Mouse (Mus musculus) heart, postnatal 10 days (tissue): ENCODE measurements at regions not wholly inside any gene's neighbourhood (a gene's known extent, or its start where the extent isn't known, plus 50 kb on each side); places are given as distances from the start of the nearest gene placed in this dataset.

ENCODE experiments used
- DNase-seq, 2 experiments: peaks; one replicate each; pipeline ENCODE4 v3.0.0; 2021
- intact Hi-C: fragments of 180-260 bp; cut with DNase I; formaldehyde crosslinking; loops from one replicate; pipeline ENCODE4 v1.15.1; 2025

DNA sequence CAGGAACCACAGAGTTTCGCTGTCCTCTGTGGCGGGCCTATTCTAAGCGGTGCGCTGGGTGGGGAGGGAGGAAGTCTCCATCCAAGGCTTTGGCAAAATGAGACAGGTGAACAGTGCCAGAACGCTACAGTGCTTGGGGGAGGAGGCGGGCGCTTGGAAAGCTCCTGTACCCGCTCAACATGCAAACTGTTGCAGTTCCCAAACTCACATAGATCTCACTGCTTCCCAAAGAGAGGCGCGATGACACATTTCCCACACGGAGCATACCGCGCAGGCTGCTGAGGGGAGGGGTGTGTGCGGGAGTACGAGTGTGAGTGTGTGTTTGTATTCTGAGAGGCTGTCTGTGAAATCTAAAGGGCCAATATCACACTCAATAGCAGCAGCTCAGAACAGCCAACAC, 345.1 kb downstream of the 3100002H09Rik start:
- intact Hi-C loops = no loop called here
- DNase-seq = no peak

DNA sequence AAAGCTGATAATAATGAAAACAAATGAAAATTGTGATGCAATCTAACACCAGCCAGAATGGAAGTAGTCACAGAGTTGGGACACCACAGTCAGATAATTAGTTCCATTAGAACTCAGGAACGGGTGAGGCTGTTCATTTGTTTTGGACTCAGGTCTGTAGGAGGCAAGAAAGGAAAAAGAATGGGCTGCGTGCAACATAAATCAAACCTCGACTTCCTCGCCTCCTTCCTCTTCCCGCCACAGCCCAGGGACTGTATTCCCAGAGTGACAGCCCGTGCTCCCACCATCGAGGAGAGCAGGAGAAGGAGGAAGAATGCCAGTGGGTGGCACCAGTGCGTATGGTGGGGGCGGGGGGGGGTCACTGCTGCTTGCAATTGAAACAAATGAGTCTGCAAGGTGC, 339.2 kb upstream of the 4930535I16Rik start:
- intact Hi-C loops = no loop called here
- DNase-seq = no peak

DNA sequence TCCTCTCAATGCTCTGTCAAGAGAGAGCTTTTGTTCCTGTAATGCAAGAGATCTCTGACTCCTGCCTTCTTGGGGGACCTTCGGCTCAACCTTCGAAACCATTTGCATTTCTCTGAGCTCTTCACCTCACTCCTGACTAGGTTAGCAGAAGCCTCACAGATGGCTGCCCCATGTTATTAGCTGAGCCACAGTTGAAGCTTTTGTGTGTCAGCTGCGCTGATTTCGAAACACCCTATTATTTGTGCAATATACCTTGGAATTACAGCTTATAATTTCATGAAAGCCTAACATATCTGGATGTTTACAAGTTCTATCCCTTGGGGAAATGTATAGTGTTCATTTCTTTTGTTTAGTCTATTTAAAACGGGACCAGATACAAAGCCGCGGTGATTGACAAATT, 338.7 kb upstream of the 4930535I16Rik start:
- intact Hi-C loops = no loop called here
- no peak for DNase-seq

DNA sequence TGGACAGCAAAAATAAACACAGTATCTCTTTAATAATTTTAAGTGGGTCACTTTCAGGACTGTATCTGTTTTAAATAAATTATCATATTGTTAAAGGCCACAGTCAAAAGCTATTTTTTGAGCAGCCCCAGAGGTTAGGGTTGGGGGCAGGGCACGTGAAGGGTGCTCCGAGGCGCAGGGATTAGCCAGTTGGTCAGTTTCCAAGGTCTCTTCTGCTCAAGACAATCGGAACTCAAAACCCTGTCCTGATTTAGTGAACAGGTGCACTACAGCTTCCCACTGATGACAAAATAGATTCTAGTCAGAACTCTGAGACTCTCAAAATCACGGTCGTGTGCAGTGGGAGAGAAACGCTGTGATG, 337.3 kb upstream of the 4930535I16Rik start:
- DNase-seq = no peak
- intact Hi-C loops = no loop called here

DNA sequence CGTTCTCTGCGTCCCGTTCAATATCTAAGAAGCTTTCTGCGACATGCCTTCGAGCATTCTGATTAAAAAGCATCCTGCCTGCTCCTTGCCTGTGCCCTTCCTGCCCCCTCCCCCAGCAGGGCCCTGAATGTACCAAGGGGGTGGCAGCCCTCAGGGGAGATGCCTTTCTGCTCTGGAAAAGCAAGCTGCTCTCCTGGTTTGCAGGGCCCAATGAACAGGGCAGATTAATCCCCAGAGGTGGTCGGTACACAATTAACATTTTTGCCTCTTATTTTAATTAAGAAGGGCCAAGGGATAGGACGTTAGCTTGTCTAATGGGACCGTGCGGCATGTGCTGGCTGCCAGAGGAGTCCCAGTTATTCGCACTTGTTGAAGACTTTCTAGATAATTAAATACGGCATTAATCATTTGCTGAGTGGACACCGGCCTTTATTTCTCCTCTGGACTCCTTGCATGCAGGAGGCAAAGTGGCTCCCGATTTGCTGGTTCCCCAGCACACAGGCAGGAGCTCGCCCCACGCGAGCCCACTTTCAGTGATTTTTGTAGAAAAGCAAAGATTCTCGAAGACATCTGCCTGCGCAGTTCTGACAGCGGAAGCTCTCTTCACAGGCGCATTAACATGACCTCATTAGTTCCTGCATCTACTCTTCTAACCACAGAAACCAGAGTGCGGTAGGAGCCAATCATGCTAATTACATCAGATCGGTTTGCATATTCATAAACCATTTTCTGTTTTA, 336.8 kb upstream of the 4930535I16Rik start:
- intact Hi-C loops = no loop called here
- DNase-seq = no peak

DNA sequence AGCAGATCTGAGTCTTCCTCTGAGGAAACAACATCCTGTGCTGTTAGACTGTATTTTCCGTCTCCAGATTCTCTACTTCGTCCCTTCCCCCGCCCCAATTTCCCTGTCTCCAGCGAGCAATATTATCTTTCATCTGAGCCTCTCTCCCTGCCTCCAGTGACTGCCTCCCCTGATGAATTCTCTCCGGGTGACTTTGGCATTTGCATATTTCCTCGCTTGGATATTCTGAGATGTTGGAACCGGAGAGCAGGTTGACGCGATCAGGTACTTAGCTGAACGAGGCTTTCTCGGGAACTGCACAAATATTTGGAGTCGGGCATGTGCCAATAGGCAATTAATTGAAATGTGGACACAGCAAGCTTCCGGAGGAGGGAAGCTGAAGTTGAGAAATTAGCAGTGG, 323.8 kb upstream of the 4930535I16Rik start:
- no peak for DNase-seq
- intact Hi-C loops = no loop called here

DNA sequence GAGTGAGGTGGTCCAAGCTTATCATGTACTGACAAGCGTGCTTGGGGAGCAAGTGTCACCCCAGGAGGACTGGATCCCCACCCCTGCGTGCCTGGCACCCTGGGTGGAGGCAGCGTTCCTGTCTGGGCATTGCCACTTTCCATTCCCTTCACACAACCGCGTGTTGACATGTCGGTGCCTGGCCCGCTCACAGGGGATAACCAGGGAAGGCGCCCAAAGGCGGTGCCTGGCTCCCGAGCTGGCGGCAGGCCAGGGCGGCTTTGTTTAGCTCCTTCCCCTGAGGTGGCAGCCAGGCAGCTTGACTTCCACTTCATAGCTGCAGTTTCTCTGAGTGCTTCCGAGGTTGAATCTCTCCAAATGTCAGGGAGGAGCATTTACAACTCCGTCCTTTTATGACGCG, 318.7 kb upstream of the 4930535I16Rik start:
- peak; percentile 93 for DNase-seq
- intact Hi-C loops = no loop called here

DNA sequence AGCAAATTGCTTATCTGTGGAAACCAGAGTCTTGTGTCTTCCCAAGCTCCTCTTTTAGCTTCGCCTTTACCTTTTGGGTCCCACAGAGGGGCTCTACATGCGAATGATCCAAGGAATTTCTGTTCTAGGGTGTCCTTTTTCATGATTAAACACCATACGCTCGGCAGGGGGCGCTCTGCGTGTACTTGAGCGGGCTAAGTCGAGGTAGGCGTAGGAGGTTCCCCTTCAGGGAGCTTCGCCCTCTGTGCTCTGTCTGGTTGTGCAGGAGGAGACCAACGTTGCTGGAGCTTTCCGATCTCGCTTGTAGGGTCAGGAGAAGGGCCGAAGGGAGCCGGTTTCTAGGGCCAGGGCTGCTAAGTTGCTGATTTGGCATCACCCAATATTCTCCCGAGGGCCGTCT, 310.7 kb upstream of the 4930535I16Rik start:
- peak; percentile 76 to 77 for DNase-seq
- intact Hi-C loops = loop anchor here (2.0 to 5.0 kb wide), 2 partner anchors 271 to 446 kb away; no protein-coding TSS in a partner anchor

DNA sequence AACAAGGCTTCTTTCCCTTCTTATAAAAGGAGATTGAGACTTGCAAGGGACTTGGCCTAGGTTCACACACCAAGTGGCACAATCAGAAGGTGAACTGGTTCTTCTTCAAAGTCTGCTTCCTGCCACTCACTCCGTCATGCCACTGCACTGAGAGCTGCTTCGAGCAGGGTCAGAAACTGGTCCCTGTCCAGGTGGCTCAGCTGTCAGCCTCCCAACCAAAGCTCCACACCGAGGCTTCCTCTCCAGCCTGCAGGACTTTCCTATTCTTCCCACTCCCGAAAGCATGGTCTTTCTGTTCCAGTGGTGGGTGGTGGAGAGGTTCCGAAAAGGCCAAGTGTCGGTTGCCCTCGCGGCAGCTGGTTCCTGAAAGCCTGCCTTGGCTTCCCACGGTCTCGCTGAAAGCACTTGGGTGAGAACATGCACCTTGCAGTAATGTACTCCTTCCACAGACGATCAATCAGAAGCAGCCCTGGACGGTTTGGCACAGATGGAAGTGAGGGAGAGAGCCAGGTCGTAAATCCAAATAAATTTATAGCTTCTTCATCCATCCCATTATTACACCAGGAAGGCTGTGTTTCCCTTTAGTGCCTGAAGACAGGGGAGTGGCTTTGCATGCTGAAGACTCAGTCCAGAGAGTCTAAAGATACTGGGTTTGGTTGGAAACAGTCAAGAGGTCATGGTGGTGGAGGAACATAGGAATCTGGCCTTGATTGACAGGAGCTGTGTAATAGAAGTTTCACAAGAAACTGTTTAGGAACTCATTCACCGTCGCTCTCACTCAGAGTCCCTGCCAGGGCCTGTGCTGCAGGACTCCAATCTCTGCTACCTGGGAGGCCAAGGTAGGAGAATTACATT, 306.1 kb upstream of the 4930535I16Rik start:
- intact Hi-C loops = no loop called here
- DNase-seq = no peak

DNA sequence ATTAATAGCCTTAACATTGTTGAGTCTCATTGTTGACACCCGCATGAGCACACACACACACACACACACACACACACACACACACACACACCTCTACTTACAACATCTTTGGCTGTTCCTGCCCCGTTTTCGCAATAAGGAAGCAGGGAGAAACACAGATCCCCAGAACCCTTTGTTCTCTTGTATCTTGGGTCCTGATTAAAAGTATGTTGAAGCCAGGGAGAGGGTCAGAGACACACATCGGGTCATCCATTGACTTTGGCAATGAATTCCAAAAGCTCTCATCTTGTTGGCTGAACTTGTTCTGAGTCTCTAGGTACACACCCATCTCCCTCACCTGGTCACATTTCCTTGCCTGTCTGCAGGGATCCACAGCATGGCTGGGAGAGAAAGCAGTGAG, 303.9 kb upstream of the 4930535I16Rik start:
- DNase-seq = no peak
- intact Hi-C loops = no loop called here

DNA sequence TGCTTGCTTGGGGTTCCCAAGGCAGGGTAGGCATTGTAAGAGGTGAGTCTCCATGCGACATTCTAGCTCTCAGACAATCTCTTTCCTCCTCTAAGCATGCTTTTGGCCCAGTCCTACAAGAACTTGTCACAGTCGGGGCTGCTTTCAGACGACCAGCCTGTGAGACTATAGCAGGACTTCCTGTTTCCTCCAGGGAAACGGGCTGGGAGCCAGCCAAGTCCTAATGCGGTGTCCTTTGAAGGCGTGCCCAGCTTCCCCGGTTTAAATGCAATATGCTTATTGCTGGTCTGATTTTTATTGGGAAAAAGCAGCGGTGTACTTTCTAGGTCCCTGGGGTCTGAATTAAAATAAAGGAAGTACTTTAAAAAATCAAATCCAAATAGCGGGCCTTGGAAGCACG, 299.4 kb upstream of the 4930535I16Rik start:
- peak; percentile 74 to 76 for DNase-seq

DNA sequence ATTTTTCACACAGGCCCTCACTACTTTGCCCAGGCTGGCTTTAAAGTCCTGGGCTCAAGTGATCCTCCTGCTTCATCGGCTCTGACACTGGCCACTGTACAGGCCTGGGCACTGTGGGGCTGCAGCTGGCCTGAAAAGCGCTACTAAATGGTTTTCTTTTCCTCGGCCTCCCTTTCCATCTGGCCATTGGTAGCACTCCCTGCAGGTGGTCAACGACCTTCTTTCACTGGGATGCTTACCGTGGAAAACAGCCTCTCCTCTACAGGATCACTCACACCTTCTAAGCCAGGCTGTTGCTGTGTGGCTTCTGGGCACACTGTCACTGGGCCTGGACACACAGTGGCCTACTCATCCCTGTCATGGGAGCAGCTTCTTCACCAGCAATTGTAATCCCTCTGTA, 298.5 kb upstream of the 4930535I16Rik start:
- no peak for DNase-seq
- intact Hi-C loops = no loop called here

More for the DNA sequence above, 299.4 kb upstream of the 4930535I16Rik start:
- intact Hi-C loops = no loop called here

DNA sequence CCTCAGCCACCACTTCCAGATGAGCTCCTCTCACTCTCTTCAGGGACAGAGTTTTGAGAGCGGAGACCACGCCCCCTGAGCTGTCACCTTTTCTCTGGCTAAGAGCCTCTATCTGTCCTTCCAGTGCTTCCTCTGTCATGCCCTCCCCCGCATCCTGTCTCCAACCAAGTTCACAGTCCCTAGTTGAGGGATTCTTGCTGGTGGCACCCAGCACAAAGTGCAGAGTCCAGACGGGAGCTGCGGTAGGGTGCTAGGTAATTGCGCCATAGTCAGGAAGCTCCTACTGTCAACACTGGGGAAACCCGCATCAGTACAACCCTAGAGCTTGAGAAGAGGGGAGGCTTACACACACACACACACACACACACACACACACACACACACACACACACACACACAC, 297.3 kb upstream of the 4930535I16Rik start:
- no peak for DNase-seq
- intact Hi-C loops = no loop called here

DNA sequence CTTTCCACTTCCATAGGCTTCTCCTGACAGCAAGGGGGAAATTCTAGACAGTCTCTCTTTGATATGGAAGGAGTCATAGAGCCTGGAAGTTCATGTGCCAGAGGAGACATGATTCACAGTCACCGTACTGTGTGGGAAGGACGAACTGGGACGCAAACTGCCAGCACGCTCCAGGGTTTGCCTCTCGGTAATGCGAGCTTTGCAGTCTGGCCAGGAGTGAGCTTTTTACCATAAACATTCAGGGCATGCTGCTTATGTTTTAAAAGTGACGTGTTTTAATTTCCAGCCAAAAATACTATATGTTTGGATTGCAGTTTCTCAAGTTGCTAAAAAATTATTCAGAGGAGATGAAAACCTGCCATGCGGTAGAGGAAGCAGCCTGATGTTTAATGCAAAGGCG, 292.3 kb upstream of the 4930535I16Rik start:
- no peak for DNase-seq
- intact Hi-C loops = no loop called here

DNA sequence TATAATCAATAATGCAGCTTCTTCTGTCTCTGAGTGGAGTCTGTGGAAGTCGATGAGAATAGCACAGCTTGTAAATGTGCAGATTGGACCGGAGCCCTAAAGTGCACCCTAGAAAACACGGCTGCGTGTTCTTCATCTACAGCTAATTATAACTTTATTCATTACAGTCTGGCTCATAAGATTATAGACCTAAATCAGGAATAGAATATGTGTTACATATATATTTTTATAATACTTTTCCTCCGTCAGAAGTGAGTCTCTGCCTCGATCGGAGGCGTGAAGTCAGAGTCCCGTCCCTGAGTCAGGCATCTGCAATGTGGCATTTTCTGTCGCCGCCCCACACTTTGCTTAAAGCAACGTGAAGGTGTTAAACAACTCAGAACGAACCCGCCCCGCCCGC, 288.7 kb upstream of the 4930535I16Rik start:
- intact Hi-C loops = no loop called here
- DNase-seq = no peak

DNA sequence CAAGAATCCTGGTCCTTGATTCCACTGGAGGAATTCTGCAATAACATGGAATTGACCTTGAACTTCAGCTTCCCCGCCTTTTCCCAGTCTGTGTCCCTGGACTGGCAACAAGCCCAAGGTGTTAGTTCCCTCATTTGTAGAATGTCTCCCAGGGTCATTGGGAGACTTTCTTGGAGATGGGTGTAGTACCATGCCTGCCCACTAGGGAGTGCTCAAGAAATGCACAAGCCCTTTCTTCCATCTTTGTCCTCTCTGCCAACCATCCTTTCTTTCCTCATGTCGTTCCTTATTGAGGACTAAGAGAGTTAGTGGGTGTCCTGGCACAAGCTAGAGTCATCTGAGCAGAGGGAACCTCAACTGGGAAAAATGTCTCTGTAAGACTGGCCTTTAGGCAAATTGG, 285.9 kb upstream of the 4930535I16Rik start:
- DNase-seq = no peak

DNA sequence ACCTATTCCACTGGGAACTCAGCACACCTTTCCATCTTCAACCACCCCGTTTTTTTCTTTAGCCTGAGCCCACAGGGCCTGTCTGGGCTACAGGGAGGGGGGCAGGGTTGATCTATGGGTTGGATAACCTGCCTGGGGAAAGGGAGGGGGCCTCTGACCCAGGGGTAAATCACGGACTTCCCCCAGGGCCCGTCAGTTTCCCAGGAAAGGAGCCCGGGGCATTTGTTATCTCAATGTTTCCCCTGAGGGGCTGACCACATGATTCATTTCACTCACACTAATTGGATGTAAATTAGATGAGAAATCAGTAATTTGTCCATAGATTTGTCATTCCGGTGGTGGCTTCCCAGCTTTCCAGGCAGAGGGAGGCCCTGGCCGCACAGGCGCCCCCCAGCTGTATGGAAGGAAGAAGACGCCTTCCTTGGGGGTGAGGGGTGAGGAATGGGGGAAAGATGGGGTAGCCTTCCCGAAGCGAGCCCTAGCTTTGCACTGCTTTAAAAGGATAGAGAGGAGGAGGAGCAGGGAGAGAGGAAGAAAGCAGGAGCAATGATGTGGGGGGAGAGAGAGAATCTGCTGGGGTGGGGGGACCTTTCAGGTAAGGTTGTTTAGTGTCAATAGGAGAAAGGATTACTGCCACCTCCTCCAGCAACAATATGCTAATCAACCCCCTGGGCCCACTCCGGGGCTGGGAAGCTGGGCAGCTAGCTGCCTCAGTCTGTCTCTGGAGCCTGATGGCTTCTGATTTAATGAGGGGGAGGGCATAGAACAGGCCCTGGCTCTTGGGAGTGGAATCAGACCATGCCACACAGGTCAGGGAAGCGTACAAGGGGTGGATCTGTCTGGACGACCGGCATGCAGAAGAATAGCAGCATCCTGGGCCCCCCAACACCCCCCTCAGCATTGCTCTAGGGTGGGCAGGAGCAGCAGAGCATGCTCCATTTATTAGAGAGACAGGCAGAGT, 282.3 kb upstream of the 4930535I16Rik start:
- DNase-seq = no peak
- intact Hi-C loops = no loop called here

More for the DNA sequence above, 285.9 kb upstream of the 4930535I16Rik start:
- intact Hi-C loops = no loop called here

DNA sequence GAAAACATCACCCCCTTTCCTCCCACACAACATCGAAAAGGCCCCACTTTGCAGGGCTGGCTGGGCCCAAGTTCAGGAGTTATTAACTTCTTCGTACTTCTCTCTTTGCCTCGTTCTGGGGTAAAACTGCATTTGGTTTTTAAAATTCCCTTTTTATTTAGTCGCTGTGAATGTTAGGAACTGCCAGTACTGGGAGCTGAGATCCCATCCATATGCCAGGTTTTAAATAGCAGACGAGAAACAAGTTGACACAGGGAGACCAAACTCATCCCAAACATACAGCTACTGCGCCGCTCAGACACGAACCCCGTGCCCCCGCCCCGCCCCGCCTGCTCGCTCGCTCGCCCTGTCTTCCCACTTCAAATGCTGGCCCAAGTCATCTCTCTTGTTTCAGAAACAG, 281.0 kb upstream of the 4930535I16Rik start:
- intact Hi-C loops = no loop called here
- no peak for DNase-seq

DNA sequence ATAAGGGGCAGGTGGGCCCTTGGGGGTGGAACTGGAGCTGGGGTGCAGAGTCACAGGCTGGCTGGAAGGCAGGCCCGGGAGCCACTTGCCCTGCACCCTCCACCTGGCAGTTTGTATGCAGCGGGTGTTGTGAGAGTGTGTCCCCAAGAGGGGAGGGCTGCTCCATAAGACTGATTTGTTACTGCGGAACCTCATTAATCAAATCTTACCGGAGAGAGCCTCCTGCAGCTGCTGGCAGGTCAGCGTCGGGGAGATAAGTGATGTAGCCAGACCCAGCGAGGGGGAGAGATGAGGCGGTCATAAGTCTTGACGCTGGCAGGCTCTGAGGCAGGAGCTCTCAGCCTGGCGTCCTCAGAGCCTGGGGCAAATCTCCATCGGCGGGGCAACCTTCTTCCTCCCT, 278.9 kb upstream of the 4930535I16Rik start:
- intact Hi-C loops = no loop called here
- no peak for DNase-seq

DNA sequence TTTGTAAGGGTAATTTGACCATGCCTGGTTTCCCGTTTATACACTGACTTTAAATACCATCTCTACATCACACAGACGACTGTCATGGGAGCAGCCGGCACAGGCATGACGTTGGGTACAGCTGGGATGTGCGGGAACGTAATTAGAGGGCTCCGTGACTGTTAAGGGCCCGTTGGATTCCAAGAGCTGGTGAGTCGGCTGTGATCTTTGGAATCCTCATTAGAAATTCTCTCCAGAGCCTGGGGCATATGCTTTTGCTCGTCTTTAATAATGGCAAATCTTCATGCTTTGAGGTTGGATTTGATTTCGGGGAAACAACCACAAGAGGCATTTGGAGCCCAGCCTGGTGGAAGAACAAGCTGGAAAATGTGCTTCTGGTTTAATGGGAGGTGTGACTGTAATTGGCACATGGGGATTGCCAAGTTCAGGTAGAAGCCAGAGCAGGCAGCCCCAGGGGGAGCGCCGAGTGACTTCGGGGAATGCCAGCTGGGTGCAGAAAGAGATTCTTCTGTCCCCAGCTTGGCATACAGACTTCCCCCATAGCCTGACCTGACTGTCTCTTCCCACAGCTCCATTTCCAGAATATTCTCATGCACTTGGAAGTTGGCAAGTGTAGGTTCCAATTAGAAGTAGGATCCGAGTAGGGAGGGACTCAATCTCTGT, 275.4 kb upstream of the 4930535I16Rik start:
- DNase-seq = no peak
- intact Hi-C loops = no loop called here

DNA sequence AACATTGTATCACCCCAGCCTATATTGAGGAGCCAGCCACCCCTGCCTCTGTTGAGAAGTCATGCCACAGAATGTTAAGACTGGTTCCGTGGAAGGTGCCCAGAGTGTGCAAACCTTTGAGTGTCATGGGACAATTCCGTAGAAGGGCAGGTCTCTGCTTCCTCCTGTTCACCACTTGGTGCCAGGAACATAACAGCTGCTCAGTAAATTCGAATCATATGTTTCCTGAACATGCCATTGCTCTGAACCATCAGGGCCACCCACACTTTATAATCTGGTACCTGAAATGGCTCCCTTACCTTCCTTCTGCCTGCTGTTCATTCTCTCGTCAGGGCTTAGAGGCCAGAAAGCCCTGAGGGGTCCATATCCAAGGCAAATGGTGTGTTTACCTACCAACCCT, 273.0 kb upstream of the 4930535I16Rik start:
- intact Hi-C loops = no loop called here
- no peak for DNase-seq
